Mouse (Mus musculus): Measurements from ENCODE around the gene Trim65.
"Not testable (repeated sequence)": the region's sequence is repeated elsewhere in the genome, so short reads cannot be mapped to it uniquely, and the experiment has no call there.

Gene Trim65

DNA sequence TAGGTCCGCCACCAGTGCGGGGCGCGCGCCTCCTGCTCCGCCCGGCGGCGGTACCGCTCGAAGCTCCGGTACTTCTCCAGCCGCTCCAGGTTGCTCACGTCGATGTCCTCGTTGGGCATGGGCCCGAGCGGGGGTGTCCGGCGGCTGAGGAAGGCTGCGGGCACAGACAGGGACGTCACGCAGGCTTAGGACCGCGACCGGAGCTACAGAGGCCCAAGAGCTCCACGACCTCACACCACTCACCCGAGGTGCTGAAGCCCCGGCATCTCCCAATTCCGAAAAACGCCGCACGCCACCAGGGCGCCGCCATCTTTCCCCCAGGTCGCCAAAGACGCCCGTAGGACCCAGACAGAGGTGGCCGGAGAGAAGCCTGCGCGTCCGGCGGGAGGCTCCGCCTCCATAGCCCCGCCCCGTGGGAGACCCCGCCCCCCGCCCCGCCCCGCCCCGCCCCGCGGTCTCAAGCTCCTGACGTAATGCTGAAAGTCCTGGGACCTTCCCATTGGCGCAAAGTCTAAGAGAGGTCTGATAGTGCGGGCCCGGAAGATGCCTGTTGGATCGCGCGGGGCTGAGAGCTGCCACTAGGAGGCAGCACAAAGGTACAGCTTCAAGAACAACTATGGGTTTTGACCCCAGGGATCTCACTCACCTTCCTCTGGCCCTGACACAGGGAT lies 7.7 kb upstream of the Trim65 start, which contains the start of gene Mrpl38:
Gene Mrpl38, minus strand, starts transcription at position 401 of the 671 bp plus-strand sequence.
- DNase-seq (ENCODE audit: low spot score): peak; percentile 90

DNA sequence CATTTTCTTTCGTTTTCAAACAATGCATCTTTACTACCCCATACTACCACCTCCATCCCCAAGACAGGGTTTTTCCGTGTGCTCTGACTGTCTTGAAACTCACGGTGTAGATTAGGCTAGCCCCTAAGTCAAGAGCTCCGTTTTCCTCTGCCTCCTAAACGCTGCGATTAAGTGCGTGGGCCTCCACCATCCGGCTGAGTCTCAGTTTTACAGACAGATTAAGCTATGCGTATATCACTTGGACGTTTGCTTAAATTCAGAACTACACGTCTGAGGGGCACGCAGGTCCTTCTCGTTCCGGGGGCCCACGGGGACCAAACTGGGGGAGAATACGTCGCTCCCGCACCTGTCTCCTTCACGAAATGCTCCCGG lies 7.2 kb upstream of the Trim65 start:
- DNase-seq (ENCODE audit: low spot score): no peak

DNA sequence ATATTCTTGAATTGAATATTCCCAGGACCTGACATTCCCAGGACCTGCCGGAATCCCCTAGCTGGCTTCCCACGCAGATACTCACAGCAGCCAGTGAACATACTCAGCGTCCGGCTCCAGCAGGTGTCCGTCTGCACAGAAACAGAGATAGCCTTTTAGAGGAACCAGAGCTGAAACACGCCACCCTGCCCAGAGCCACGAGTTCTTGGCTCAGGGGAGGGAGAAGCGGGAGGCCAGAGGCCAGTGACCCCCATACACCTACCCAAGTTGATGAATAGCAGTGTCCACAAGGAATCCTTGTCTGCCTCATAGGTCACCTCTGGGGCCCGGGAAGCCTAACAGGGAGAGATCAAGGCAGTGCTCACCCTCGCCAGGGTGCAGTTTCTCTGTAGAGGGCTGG lies 3.2 kb upstream of the Trim65 start:
- no peak for DNase-seq (ENCODE audit: low spot score)

DNA sequence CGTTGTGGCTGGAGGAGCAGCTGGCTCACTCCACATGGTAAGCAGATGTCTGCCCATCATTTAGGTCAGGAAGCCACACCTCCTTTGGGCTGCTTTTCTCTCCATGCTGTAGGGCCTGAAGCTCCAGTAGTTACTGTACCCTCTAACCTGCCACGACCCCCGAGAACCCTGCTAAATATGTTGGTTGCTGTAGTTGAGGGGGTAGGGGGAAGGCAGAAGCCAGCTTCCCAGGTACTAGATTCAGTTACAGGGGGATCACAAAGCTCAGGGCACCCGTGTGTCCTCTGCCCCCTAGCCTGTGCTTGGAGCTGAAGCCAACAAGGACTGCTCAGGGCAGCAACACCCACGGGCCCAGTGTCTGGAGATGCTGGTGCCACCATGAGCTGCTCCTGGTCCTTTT lies 2.6 kb upstream of the Trim65 start:
- DNase-seq (ENCODE audit: low spot score): no peak

DNA sequence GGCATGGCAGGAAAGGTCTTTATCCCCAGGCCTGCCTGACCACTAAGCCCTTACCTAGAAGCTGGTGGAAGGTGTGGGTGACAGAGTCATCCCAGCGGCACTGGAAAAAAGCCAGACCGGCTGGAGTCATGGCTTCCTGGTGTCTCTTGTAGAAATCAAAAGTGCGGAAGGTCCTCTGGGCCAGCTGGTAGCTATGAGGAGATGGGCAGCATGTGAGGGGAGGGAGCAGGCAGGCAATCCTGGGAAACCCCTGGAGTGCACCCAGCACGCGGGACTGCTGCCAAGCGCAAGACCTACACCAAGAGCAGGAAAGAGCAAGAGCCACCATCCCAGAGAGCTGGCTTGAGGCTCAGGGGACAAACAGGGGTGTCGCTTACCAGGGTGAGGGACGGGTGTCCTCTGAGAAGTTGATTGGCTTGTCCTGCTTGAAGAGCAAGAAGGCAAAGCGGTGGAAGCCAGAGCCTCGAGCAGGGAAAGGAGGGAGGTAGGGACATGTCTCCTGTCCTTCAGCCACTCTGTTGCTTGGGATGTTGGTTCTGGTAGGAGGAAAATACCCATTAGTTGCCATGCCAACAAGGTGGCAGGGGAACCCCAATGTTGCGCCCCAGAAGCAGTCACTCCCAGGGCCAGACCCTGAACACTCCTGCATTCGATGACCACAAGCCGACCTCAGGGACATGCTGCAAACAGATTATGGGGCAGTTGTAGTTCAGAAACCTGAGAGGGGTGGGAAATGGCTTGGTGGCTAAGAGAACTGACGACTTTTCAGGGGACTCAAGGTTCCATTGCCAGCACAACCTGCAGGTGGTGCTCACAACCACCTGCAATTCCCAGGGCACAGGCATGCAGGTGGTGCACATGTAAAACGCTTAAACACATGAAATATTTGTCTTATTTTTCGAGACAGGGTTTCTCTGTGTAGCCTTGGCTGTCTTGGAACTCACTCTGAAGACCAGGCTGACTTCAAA lies 1.7 kb upstream of the Trim65 start:
- DNase-seq (ENCODE audit: low spot score): no peak

DNA sequence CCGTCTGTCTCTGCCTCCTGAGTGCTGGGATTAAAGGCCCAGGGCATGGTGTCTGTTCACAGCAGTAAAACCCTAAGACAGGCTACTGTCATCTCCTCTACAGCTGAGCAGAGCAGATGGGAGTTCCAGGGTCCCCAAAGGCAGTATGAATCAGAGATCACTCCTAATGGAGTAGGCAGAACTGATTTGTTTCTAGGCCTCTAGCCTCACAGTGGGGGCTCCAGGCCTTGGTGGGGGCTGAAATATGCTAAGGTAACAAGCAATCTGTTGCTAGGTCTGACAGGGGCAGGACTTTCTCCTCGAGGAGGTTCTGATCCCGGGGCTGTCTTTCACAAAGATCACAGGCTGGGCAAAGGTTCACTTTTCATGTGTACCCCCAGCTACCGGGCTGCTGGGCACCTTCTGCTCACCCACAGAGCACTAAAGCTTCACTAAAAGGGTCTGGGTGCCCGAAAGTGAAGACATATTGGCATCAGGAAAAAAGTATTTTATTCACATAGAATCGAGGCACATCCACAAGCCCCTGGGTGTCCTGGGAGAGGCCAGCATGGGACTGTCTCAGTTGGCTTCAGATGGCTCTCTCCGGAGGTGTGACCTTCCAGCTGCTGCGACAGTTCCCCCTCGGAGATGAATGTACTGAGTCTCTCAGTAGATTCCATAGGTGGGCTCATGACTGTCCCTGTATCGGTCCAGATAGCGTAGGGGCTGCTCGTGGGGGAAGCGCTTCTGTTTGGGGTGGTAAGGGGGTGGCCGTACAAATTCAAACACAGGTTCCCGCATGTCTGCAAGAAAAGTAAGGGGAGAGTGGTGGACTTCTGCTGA lies 632 bp upstream of the Trim65 start:
- no peak for DNase-seq (ENCODE audit: low spot score)

DNA sequence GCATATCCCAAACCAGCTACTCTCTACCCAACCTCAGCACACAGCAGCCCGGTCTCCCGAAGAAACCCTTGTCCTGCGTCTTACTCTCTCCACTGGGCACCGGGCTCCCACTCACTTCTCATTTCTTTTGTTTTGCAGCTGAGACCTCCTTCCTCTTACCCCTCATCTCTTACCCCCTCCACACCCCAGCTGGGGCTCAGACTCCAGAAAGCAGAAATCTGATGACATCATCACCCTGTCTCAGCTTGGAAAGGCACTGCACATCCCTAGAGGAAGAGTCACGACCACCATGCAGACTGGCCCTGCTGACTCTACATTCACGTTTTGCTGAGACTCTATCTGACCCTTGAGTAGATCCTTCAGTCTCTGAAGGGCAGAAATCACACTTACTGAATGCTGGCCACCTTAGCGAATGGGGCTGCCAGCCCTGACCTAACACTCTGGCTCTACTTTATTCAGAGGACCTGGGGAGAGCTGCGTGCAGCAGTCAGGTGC lies 888 bp downstream of the Trim65 start:
- no peak for DNase-seq (ENCODE audit: low spot score)

DNA sequence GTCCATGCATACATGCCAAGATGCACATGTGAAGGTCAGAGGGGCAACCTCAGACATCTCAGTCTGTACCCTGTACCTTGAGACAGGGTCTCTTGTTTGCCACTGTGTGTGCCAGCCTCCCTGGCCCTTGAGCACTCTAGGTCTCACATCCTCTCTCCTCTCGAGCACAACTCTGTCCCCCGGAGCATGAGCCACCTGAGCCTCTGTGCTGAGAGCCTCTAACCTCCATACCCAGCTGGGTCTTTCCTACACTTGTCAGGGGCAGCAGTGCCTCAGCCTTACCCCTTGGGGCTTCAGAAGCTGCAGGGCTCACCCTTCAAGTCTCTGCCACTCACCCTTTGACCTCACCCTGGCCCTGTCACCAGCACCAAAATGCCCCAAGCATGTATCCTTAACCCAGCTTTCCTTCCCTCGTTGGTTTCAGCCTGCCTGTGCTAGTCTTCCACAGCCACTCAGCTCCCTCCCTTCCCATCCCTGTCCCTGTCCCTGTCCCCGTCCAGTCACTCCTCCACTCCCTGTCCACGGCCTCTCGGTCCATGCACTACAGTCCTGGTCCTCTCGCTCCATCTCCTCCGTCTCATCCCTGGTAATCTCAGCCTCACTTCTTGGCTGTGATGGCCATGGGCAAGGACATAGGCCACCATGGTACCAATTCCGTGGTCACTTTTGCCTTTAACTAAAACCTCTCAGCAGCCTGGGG lies 1.7 kb downstream of the Trim65 start:
- DNase-seq (ENCODE audit: low spot score): no peak

DNA sequence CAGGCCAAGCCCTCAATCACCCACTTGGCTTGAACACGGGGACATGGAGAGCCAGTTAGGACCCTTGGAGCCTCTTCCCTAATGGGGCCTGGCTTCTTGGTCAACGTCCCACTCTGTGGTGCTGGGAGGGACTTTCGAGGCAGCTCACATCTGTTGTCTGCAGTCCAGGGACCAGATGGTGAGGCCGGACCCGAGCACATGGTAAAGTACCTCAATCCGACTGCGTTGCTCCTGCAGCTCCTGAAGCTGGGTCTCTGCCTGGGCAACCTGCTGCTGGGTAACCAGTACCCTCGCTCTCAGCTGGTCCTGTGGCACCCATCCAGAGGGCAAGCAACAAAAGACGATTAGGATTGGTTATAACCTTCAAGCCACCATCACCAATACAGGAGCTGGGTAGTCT lies 2.9 kb downstream of the Trim65 start:
- DNase-seq (ENCODE audit: low spot score): no peak

DNA sequence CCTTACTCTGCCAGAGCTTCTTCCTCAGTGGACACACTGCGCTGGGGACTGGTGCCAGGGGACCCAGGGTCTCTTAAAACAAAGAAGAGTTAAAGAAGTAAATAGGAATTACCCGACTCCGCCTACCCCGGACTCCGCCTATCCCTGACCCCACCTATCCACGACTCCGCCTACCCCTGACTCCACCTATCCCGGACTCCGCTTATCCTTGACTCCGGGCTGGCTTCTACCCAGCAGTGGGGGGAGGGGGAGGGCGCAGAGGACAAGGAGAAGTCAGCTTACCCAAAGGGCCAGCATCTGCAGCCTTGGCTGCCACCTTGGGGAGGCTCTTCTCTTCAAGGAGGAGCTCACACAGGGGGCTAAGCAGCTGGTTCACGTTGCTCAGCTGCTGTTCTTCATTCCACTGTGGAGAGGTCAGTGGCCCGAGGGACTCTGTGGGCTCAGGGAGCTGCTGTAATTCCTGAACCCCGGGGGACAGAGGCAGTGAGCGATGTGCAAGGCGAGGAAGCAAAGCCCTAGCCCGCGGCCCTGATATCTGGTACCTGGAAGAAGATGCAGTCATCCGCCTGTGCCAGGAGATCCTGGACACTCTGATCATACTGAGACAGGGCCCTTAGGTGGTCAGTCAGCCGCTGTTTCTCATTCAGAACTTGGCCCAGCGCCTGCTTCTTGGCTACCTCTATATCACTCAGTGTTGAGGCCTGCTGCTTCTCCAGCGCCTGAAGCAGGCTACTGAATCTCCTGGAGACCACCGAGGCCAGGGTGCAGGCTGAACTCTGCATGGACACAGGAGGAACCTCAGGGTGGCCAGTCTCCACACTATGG lies 3.6 kb downstream of the Trim65 start, which contains the start of gene Trim47:
Gene Trim47, minus strand, starts transcription at position 55 of the 825 bp plus-strand sequence.
- peak; percentile 86 for DNase-seq (ENCODE audit: low spot score)

DNA sequence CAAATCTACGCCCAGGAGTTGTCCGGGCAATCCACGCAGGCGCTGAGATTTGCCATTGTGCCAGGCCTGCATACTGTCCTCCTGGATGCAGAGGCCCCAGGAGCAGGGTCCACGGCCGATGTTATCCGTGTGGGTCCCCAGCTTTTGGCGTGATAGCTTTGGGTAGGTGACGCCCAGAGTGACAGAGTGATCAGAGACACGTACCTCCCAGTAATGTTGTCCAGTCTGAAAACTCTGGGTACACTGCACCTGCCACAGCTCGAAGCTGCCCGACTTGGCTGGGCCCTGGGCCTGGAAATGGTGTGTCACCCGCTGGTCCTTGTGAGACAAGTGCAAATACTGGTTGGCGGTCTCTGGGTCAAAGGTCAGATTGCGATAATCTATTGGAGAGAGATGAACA lies 4.7 kb downstream of the Trim65 start:
- no peak for DNase-seq (ENCODE audit: low spot score)

DNA sequence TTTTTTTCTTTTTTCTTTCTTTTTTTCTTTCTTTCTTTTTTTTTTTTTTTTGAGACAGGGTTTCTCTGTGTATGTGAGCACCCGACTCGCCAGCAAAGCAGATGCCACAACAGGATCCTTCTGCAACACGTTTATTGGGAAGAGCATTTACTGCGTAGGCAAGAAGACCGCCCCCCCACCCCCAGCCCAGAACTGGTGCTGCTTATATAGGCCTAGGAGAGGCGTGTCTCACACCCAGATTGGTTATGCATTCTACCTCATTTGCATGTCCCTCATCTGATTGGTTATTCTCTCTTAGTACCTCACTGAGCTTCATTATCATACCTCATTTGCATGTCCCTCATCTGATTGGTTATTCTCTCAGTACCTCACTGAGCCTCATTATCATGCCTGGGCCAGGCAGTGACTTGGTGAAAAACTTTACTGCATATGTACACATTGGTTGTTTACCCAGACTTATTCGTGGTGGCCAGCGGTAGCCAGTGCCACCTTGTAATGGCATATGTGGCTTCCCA lies 9.1 kb downstream of the Trim65 start:
- not testable (repeated sequence) for DNase-seq (ENCODE audit: low spot score)

DNA sequence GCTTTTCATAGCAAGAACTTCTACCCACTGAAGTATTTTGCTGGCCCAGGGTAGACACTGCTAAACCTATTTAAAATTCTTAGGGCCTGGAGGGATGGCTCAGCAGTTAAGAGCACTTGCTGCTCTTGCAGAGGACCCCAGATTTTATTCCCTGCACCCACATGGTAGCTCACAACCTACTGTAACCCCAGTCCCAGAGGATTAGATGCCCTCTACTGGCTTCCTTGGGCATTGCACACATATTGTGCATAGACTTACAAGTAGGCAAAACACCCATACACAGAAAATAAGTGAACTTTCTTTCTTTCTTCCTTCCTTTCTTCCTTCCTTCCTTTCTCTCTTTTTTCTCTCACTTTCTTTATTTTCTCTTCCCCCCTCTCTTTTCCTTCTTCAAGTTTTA lies 13.1 kb downstream of the Trim65 start:
- no peak for DNase-seq (ENCODE audit: low spot score)

DNA sequence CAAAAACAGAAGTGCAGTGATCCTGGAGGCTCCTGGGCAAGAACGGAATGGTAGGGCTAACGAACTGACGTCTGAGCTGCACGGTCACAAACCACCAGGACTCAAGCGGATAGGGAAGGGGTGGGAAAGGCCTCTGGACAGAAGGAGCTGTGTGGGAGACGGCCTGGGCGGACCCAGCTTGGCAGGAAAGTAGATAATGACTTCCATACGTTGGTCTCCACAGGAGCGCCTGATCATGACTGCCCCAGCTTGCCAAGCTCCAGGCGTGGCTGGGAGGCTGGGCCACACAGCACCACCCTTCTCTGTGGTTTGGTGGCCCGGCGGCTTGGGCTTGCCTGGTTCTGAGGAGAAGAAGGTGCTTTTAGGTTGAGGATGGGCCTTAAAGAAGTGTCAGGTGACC lies 13.7 kb downstream of the Trim65 start:
- DNase-seq (ENCODE audit: low spot score): no peak

DNA sequence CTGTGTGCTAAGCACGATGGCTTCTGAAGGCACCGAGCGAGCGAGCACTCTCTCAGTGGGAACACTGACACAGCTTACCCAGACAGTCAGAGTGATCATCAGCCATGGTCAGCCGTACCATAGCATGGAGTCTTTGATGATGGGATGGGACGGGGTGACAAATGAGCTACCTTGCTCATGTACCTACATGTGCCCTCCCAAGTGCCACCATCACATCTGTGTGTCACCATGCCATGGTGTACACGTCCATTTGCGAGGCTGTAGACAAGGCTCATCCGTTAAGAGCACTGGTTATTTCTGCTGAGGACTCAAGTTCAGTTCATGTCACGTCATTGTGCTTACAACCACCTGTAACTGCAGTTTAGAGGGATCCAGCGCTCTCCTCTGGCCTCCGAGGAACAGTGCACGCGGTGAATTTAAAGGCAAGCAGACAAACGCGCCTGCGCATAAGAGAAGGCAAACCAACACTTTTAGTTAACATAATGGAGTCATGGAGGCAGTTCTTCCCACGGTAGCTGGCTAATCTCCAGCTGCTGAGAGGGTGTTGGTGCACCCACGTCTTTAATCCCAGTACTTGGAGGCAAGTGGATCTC lies 19.2 kb downstream of the Trim65 start:
- DNase-seq (ENCODE audit: low spot score): no peak

DNA sequence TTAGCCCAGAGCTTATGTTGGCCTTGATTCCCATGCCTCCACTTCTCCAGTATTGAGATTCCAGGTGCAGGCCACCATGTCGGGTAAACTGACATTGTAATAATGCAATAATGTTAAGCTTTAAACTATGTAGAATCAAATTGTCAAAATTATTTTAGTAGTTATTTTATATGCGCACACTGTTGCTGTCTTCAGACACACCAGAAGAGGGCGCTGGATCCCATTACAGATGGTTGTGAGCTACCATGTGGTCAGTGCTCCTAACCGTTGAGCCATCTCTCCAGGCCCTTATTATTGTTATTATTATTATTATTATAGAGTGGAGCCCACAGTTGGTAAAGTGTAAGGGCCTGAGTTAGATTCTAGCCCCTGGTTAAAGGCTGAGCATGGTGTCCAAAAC lies 19.9 kb downstream of the Trim65 start:
- DNase-seq (ENCODE audit: low spot score): no peak

DNA sequence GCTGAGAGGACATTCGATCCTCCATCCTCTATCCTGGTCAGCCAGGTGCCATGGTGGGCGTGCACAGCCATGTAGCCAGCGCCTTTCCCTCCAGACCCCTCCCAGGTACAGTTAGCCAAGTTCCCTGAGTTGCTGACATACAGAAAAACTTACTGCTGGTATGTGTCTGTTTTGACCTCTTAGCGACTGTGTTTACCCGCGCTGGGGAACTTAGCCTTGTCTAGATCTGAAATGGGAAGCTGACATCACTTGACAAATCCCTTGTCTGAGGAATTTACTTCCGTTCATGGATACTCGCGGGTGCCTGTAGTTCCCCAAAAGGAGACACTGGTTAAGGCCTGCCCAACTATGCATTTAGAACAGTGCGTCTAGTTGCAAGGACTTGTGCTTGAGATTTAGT lies 20.4 kb downstream of the Trim65 start:
- no peak for DNase-seq (ENCODE audit: low spot score)

DNA sequence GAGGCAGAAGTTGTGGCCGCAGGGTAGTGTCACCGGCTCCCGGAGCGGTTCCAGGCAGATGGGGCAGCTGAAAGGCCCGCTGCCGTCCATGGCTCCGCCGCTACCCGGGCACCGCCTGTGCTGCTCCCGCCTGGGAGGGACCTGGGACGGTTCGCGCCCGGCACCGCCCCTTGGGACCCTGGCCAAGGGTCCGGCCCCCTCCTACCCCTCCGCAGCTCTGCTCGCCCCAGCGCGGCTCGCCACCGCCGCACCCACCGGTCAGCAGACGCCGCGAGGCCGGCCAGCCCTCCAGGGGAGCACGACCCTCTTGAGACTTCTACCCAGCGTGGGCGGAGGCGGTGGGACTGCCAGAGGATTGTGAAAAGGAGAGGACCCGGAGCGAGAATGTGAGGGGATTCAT lies 20.8 kb downstream of the Trim65 start:
- DNase-seq (ENCODE audit: low spot score): peak; percentile 83

DNA sequence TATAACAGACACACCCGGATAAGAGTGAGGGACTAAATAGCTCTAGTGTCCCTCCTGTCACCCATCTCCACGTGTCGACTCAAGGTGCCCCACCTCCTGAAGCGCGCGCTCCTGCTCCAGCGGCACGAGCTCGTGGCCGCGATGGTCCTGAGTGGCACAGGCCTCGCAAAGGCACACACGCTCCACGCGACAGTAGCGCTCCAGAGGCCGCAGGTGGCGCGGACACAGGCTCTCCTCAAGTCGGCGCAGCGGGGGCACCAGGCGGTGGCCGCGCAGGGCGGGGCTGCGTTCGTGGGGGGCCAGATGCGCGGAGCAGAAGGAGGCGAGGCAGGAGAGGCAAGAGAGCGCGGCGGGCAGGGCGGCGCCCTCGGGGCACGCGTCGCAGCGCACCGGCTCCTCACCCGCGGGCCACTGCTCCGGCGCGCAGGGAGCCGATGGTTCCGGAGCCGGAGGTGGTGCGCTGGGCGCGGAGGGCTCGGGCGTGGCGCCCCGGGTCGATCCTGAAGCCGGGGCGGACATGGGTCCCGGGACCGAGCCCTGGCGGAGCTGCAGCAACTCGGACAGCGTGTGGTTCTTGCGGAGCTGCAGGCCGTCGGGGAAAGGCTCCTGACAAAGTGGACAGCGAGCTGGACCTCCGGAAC lies 21.4 kb downstream of the Trim65 start:
- DNase-seq (ENCODE audit: low spot score): no peak
